Mouse (Mus musculus): ENCODE results near the gene Cideb.

DNA sequence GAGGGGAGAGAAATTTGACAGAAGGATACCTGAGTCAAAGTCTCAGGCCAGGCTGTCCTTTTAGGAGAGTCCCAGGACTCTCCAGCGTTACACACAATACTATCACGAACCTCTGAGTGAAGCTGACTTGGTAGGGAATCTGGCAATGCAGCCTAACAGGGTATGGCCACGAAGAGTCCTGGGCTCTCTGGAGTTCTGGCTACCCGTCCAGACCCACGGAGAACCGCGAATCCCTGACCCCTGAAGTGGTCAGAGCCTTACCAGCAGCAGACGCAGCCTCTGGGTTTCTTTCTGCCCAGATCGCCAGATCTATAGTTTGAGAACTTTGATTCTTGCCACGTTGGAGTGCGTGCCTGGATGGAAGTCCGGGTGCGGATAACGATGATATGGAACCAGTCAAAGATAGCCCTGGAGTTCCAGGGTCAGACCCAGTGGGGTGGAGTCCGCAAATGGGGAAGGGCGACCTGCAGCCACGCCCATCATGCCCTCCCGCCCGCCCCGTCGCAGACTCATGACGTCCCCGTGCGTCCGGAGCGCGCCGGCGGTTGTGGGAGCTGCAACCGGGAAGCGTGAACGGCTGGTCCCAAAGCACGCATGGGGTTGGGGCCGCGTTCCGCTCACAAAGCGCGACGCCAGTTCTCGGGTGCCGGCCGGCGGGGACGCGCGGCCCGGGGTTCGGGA, 12.9 kb downstream of the Cideb start, which contains the start of the genes Dhrs1 and Nop9:
- TF ChIP-seq POLR2A (IDR thresholded peaks at IDR 0.05; ENCODE audit: low read depth, low read length) (peak; percentile 76), CTCF (IDR thresholded peaks at IDR 0.05; ENCODE audit: extremely low read depth, insufficient read length, insufficient replicate concordance, low read depth, low read length) (no peak)

All from small intestine, adult 2 months (tissue).